Mouse (Mus musculus) hindbrain, embryonic 13.5 days (tissue): Measurements from ENCODE around the gene Hoxa6. TPM values are rescaled to one million over a fixed set of nuclear protein-coding genes. Genes with fewer than 3 reads are reported as not detected.

Experiments used
- ATAC-seq: fragments of 200-750 bp; cut with Nextera tagmentation; 2 replicates; pipeline ENCODE4 v1.8.0; 2017; ENCODE audit warnings: moderate TSS enrichment; ENCODE audit not compliant: low FRiP score
- H3K27ac ChIP-seq: fragments of 300-500 bp; sonication (generic); 2 replicates; pipeline ENCODE4 v1.5.1; 2015; ENCODE audit warnings: inconsistent platforms, mild to moderate bottlenecking, moderate library complexity
- H3K27me3 ChIP-seq: fragments of 300-500 bp; sonication (generic); 2 replicates; pipeline ENCODE4 v1.6.1; 2015; ENCODE audit warnings: mild to moderate bottlenecking, inconsistent platforms
- H3K36me3 ChIP-seq: fragments of 300-500 bp; sonication (generic); 2 replicates; pipeline ENCODE4 v1.6.1; 2015; ENCODE audit warnings: mild to moderate bottlenecking, inconsistent platforms
- H3K4me1 ChIP-seq: fragments of 300-500 bp; sonication (generic); replicated peaks from 2 replicates; pipeline ENCODE4 v1.6.1; 2015; ENCODE audit warnings: inconsistent platforms
- H3K4me2 ChIP-seq: fragments of 300-500 bp; sonication (generic); 2 replicates; pipeline ENCODE4 v1.6.1; 2015; ENCODE audit warnings: inconsistent platforms, mild to moderate bottlenecking, moderate library complexity
- H3K4me3 ChIP-seq: fragments of 300-500 bp; sonication (generic); 2 replicates; pipeline ENCODE4 v1.5.1; 2015; ENCODE audit warnings: mild to moderate bottlenecking, inconsistent platforms
- H3K9ac ChIP-seq: fragments of 300-500 bp; sonication (generic); 2 replicates; pipeline ENCODE4 v1.6.1; 2015; ENCODE audit warnings: mild to moderate bottlenecking, inconsistent platforms
- H3K9me3 ChIP-seq: fragments of 300-500 bp; sonication (generic); 2 replicates; pipeline ENCODE4 v1.6.1; 2016; ENCODE audit warnings: inconsistent platforms
- WGBS: fragments of 180-500 bp; shearing (Covaris S2); methylation state at CpG from one replicate; pipeline ENCODE4 v1.1.7; 2015; 5-methylcytosine and 5-hydroxymethylcytosine counted together
- polyA plus RNA-seq: library from polyadenylated mRNA; unstranded; fragments of >200 nt; fragmentation: Nextera tagmentation; extraction: Ambion mirVana; gene quantifications from 2 replicates; pipeline ENCODE4 v1.2.1, GENCODE M21; 2015

Hoxa6 gene
- polyA plus RNA-seq, 1 experiment from 2014 or later = 28.0 TPM

- H3K4me3 ChIP-seq = peak overlapping the region; percentile 70
- peaks cover 37% of the 10 kb centered on the region for H3K27me3 ChIP-seq
- ATAC-seq = peak; percentile 85
- peaks cover 44% of the 10 kb centered on the region for H3K4me1 ChIP-seq
- H3K4me2 ChIP-seq = peak overlapping the region; percentile 88
- peaks cover 3% of the 10 kb centered on the region; the same call in 1 of the 2 replicates for H3K36me3 ChIP-seq
- H3K27ac ChIP-seq = peak overlapping the region; percentile 100
- peak overlapping the region; percentile 100 for H3K9ac ChIP-seq
- under 1% methylated on average over 35 of the region's 35 CpGs for WGBS
- no peaks in the 10 kb centered on the region for H3K9me3 ChIP-seq
Observed at GRCm38 (mm10) chr6:52172501-52172900, 36.0 kb downstream of the Hoxa6 start.

GRCm38 (mm10) chr6:52171938-52172337 lies 36.6 kb downstream of the Hoxa6 start:
- peaks cover 37% of the 10 kb centered on the region for H3K27me3 ChIP-seq
- peak; percentile 1; the same call in 1 of the 2 replicates for ATAC-seq
- H3K4me2 ChIP-seq = peak overlapping the region; percentile 88
- peak overlapping the region; percentile 70 for H3K4me3 ChIP-seq
- H3K27ac ChIP-seq = peak overlapping the region; percentile 100
- H3K36me3 ChIP-seq = peaks cover 3% of the 10 kb centered on the region; the same call in 1 of the 2 replicates
- no peaks in the 10 kb centered on the region for H3K9me3 ChIP-seq
- H3K4me1 ChIP-seq = peaks cover 44% of the 10 kb centered on the region
- WGBS = 3% methylated on average over 7 of the region's 7 CpGs
- peak overlapping the region; percentile 100 for H3K9ac ChIP-seq

DNA sequence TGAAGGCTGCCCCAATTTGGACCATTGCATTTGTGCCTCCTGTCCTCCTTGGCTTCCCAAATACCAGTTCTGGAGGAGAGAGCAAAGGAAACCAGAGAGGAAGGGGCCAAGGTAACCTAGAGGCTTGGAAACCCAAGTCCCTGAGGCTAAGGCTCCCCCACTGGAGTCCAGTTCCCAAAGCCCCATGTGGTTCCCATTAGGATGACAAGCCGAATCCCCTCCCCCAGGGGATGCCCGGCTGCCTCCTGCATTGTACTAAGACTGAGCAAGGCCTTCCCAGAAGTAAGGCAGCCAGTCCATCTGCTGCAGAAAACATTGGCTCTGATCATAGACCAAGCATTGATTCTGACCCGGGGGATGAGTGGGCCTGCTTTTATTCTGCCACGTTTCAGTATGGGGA lies 37.2 kb downstream of the Hoxa6 start:
- Histone ChIP-seq H3K4me3 (peak overlapping the region; percentile 70), H3K36me3 (peaks cover 3% of the 10 kb centered on the region; the same call in 1 of the 2 replicates), H3K4me1 (peaks cover 44% of the 10 kb centered on the region), H3K9me3 (no peaks in the 10 kb centered on the region), H3K27ac (peak overlapping the region; percentile 100), H3K9ac (peak overlapping the region; percentile 100), H3K4me2 (peak overlapping the region; percentile 88), H3K27me3 (peaks cover 37% of the 10 kb centered on the region)
- WGBS = under 1% methylated on average over 4 of the region's 4 CpGs
- no peak for ATAC-seq

DNA sequence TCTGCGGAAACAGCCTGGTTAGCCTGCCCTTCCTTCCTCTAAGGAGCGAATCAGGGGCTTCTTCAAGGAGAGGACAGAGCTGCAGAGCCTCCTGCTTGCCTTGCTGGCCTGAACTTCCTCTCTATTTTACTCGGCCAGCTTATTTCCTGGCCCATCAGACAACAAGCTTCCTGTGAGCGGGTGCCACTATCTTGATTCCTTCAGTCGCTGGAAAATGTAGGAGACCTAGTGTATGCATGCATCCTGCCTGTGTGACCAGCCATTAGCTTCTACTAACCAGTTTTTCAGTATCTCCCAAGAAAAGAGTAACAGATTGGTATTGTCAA lies 37.7 kb downstream of the Hoxa6 start:
- Histone ChIP-seq H3K9ac (peak overlapping the region; percentile 100), H3K27me3 (peaks cover 38% of the 10 kb centered on the region), H3K36me3 (peaks cover 3% of the 10 kb centered on the region; the same call in 1 of the 2 replicates), H3K27ac (peak overlapping the region; percentile 100), H3K4me3 (peak overlapping the region; percentile 70), H3K4me1 (peaks cover 46% of the 10 kb centered on the region), H3K4me2 (peak overlapping the region; percentile 88), H3K9me3 (no peaks in the 10 kb centered on the region)
- WGBS = 9% methylated on average over 5 of the region's 5 CpGs
- ATAC-seq = no peak

GRCm38 (mm10) chr6:52170166-52170897 lies 38.2 kb downstream of the Hoxa6 start:
- no peak for ATAC-seq

DNA sequence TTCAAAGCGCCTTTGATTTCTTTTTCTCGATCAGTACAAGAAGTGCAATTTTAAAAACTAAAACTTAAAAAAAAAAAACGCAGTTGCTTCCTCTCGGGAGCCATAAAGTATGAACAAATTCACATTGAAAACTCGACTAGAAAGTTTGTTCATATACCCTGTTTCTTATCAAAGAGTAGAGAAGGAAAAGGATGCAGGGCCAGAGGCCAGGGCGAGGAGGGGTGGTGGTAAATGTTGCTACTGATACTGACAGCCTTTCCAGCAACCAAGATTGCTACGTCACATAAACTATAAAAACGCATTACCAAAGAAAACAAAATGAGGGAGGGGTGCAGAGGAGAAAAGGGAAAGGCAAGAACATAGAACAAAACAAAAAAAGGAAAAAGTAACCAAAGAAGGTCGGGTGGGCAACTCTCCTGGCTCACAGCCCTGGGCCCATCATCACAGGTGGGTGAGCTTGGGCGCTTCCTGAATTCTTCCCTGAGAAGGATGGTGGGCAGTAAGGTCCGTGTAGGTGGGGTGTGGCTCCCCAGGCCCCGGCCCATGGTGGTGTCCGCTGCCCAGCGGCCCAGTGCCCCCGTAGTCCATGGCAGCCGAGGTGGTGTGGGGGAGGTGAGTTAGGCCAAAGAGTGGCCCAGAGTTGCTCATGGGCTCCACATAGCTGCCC lies 38.9 kb downstream of the Hoxa6 start:
- peak overlapping the region; percentile 100 for H3K27ac ChIP-seq
- no peak for ATAC-seq
- H3K4me1 ChIP-seq = peaks cover 50% of the 10 kb centered on the region
- 7% methylated on average over 16 of the region's 16 CpGs for WGBS
- peaks cover 41% of the 10 kb centered on the region for H3K27me3 ChIP-seq
- H3K9ac ChIP-seq = peak overlapping the region; percentile 100
- peak overlapping the region; percentile 88 for H3K4me2 ChIP-seq
- H3K9me3 ChIP-seq = no peaks in the 10 kb centered on the region
- H3K4me3 ChIP-seq = peak overlapping the region; percentile 70
- H3K36me3 ChIP-seq = peaks cover 3% of the 10 kb centered on the region; the same call in 1 of the 2 replicates

More at GRCm38 (mm10) chr6:52170166-52170897, 38.2 kb downstream of the Hoxa6 start:
- 2% methylated on average over 40 of the region's 40 CpGs for WGBS
- H3K27ac ChIP-seq = peak overlapping the region; percentile 100
- H3K4me1 ChIP-seq = peaks cover 50% of the 10 kb centered on the region
- H3K27me3 ChIP-seq = peaks cover 41% of the 10 kb centered on the region
- H3K9me3 ChIP-seq = no peaks in the 10 kb centered on the region
- peak overlapping the region; percentile 88 for H3K4me2 ChIP-seq
- peak overlapping the region; percentile 100 for H3K9ac ChIP-seq
- peak overlapping the region; percentile 70 for H3K4me3 ChIP-seq
- H3K36me3 ChIP-seq = peaks cover 3% of the 10 kb centered on the region; the same call in 1 of the 2 replicates

GRCm38 (mm10) chr6:52168191-52169055 lies 40.1 kb downstream of the Hoxa6 start:
- no peak for ATAC-seq
- Histone ChIP-seq H3K4me2 (peak overlapping the region; percentile 88), H3K27me3 (peaks cover 40% of the 10 kb centered on the region), H3K27ac (peak overlapping the region; percentile 100), H3K4me3 (peak overlapping the region; percentile 70), H3K9me3 (no peaks in the 10 kb centered on the region), H3K9ac (peak overlapping the region; percentile 100), H3K4me1 (peaks cover 48% of the 10 kb centered on the region), H3K36me3 (peaks cover 3% of the 10 kb centered on the region; the same call in 1 of the 2 replicates)
- WGBS = under 1% methylated on average over 42 of the region's 42 CpGs

- Histone ChIP-seq H3K27ac (peak overlapping the region; percentile 100), H3K4me1 (peaks cover 43% of the 10 kb centered on the region), H3K27me3 (peaks cover 36% of the 10 kb centered on the region), H3K4me3 (peak overlapping the region; percentile 70), H3K9ac (peak overlapping the region; percentile 100), H3K9me3 (no peaks in the 10 kb centered on the region), H3K36me3 (peaks cover 3% of the 10 kb centered on the region; the same call in 1 of the 2 replicates), H3K4me2 (peak overlapping the region; percentile 88)
- WGBS = 2% methylated on average over 14 of the region's 14 CpGs
- ATAC-seq = no peak
Observed at GRCm38 (mm10) chr6:52167736-52168161, 40.8 kb downstream of the Hoxa6 start.

DNA sequence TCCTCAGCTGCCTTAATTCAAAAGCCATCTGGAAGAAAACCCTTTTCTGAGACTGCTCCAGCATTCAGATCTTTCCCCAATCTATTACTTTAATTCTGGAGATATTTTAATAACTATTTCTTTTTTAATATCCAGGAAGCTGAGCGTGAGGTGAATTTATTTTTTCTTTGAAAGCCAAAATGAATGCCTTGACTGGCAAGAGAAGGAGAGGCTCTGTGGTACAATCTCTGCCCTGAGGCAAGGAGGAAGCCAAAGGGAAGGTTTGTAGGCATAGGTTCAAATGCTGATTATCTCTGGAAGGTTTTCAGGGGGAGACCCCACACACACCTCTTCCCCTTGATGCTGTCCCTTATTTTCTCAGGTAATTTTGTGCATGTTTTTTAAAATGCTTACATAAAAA lies 41.3 kb downstream of the Hoxa6 start:
- Histone ChIP-seq H3K9ac (peak overlapping the region; percentile 100), H3K9me3 (no peaks in the 10 kb centered on the region), H3K36me3 (peaks cover 3% of the 10 kb centered on the region; the same call in 1 of the 2 replicates), H3K4me2 (peak overlapping the region; percentile 88), H3K27ac (peak overlapping the region; percentile 100), H3K27me3 (peaks cover 31% of the 10 kb centered on the region), H3K4me1 (peaks cover 38% of the 10 kb centered on the region), H3K4me3 (peak overlapping the region; percentile 70)
- WGBS = 6% methylated on average over 1 of the region's 1 CpGs
- no peak for ATAC-seq

DNA sequence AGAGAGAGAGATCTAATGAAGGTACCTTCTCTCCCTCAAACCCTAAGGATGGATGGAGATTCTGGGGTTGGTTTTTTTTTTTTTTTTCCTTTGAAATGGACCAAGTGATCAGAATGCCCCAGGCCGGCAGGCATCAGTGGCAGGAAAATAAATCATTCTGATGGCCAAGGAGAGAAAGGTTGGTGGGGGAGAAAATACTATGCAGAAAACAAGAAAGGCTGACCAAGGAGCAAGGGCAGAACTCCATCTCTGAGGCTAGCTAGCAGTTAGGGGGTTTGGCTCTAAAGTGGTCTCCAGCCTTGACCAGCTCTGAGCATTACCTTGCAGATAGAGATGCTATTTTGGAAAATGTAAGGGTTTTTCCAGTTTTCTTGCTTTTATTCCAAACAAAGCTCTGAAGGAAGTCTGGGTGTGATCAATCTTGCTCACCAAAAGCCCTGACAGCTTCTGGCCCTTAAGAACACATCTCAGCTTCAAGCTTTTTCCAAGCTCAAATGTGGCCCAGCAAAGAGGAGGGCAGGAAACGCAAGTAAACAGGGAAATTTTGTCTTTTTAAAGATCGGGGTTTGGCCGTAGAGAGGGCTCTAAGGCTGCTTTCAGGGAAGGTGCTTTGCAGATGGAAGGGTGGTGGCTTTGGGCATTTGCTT lies 42.0 kb downstream of the Hoxa6 start:
- Histone ChIP-seq H3K36me3 (peaks cover 3% of the 10 kb centered on the region; the same call in 1 of the 2 replicates), H3K27ac (peak overlapping the region; percentile 100), H3K27me3 (peaks cover 27% of the 10 kb centered on the region), H3K9ac (peak overlapping the region; percentile 100), H3K4me2 (peak overlapping the region; percentile 88), H3K9me3 (no peaks in the 10 kb centered on the region), H3K4me3 (peak overlapping the region; percentile 70), H3K4me1 (peaks cover 31% of the 10 kb centered on the region)
- WGBS = 2% methylated on average over 4 of the region's 4 CpGs
- ATAC-seq = no peak
